Mouse (Mus musculus) brain, embryonic 18.5 days (tissue): Measurements from ENCODE around the gene Dclk2.

Experiments
- DNase-seq: peaks from one replicate; pipeline ENCODE4 v3.0.0-alpha.2; 2012; ENCODE audit warnings: low read depth, low spot score

The Dclk2 gene

DNA sequence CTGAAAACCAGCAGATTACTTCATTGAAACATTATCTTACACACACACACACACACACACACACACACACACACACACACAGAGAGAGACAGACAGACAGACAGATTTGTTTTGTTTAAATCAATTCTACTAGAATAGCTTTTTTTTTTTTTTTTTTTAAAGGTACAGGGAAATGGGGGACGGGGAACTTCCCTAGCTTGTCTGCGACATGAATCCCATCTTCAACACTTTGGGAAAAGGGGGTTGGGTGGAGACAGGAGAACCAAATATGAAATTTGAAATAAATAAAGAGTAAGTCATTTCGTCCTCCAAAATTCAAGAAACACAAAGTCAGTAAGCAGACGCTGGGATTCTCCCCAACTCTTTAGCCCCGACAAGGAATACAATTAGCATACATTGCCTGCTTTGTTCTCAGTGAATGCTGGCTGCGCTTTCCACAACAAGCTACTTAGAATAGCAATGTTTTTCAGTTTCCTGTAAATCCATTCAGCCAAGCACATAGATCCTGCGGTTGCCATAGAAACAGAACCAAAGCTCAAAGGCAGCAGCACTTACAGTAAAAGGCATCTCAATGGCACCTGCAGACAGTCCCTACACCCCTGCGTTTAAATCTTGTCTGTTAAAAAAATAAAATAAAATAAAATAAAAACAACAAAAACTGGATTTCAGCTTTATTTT is 75.7 kb downstream of the Dclk2 start:
- peak; percentile 85 for DNase-seq

DNA sequence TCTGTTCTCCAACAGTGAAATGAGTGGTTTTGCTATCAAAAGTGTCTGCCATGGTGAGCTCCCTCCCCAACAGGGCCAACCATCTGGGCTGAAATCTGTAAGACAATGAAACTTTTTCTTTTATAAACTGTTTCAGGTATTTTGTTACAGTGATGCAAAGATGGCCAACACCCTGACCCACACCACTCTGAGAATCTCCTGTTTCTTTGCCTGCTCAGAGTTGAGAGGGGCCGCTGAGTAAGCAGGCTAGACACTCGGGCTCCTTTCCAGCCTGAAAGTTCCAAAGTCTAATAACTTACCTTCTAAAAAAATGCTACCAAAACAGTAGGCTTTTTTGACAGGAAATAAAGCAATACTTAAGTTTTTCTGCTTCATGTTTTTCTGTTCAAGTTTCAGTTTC is 78.2 kb downstream of the Dclk2 start:
- no peak for DNase-seq

GRCm38 (mm10) chr3:86839606-86840005 is 81.0 kb downstream of the Dclk2 start:
- no peak for DNase-seq

GRCm38 (mm10) chr3:86837386-86837785 is 83.3 kb downstream of the Dclk2 start:
- no peak for DNase-seq

DNA sequence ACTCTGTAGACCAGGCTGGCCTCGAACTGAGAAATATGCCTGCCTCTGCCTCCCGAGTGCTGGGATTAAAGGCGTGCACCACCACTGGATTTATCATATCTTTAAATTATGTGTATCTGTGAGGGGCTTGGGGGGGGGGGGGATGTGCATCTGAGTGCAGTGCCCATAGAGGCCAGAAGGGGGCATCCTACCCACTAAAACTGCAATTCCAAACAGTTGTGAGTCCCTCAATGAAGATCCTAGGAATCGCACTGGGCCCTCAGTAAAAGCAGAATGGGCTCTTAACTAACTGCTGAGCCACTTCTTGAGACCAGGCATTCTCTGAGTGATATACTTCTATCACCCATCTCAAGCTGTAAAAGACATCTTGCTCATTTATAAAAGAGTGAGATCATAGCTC is 85.5 kb downstream of the Dclk2 start:
- no peak for DNase-seq

GRCm38 (mm10) chr3:86834341-86834740 is 86.3 kb downstream of the Dclk2 start:
- no peak for DNase-seq

DNA sequence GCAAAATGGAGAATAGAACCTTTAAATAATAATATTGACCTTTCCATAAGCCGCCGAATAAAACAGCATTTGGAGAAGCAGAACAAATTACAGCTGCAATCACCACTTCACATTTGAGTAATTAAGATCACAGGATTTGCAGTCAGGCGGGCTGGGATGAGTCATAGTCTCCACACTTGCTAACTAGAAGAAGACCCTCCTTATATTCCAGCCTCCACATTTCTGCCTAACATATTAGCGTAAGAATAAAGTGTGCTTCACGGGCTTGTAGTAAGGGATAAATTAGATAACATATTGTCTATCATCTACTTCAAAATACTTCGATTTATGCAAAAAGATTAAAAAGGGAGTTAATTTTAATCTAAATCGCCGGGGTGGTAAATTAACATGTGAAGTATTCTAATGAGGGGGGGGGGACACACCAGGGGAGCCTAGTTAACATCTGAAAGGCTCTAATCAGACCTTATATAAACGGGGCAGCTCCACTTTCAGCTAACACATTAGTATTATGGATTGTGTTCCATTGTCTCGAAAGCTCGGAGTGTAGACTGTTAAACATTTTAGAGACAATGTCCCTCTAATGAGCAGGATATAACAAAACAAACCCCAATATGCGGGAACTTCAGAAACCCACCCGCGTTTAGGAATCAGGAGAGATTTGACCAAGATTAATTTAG is 87.9 kb downstream of the Dclk2 start:
- no peak for DNase-seq

DNA sequence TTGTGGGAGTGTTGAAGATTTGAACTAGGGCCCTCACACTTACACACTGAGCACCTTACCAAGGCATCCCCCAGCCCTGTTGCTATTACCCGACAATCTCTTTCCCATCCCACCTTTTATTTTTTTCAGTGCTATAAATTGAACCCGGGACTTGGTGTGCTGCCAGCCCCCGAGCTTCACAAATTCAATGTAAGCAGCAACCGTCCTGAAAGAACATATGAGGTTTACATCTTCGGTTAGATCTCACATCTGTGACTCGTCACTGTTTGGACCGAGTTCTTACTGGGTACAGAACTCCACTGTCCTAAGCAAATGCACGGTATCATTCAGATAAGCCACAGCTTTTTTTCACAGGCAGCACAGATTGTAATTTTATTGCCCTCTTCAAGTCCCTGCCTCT is 88.5 kb downstream of the Dclk2 start:
- DNase-seq = no peak

- DNase-seq = no peak
Measured at GRCm38 (mm10) chr3:86827506-86827905, 93.1 kb downstream of the Dclk2 start.

- DNase-seq = no peak
Measured at GRCm38 (mm10) chr3:86821383-86821782, 99.3 kb downstream of the Dclk2 start.

DNA sequence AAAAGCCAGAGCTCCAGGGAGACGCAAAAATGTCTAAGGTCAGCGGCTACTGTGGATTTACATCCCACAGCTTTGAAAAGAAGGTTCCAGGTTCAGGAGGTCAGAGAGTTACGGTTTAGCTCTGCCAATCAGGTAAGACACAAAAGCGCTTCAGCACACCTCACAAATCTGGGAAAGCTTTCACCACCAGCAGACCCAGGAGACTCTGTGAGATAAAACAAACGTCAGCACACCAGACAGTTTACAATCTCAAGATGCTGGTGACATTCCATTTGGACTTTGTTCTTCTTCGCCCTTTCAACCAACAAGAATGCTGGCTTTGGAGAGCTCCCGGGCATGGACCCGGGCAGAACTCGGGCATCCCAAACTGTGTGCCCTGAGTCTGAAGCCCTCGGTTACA is 100.3 kb downstream of the Dclk2 start:
- DNase-seq = no peak

GRCm38 (mm10) chr3:86819372-86819771 is 101.3 kb downstream of the Dclk2 start:
- no peak for DNase-seq

GRCm38 (mm10) chr3:86818001-86818585 is 102.6 kb downstream of the Dclk2 start:
- DNase-seq = no peak

DNA sequence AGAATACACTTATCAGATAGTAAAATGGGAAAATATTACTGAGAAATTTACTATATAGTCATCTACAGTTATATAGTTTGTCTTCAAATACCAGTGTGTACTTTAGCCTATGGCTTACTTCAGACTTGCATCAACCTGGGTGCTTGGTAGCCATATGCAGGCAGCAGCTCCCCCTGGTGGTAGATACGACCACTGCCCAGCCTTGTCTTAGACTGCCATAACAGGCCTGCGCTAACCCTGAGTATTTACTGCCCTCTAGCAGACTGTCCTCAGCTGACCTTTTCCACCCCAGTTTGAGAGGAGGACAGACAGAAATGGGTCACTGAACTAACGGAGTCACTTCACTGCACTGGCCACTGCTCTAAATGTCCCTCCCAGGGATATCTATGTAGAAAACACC is 108.0 kb downstream of the Dclk2 start:
- no peak for DNase-seq

DNA sequence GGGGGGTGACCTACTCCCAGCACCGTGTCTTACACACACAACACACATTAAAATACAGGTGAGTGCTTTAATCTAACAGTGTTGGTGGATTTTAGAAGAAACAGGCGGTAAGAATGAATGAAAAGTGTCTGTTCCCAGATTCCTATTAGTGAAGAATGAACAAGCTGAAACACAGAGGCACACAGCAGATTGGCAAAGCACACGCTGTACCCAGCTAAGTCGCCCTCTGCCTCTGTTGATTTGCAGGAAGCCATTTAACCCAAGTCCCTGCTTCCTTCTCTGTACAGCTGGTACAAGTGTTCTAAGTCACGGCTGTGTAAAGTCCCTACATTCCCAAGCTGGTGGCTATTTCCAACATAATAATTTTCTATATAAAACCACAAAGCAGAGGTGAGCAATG is 109.7 kb downstream of the Dclk2 start:
- DNase-seq = no peak

DNA sequence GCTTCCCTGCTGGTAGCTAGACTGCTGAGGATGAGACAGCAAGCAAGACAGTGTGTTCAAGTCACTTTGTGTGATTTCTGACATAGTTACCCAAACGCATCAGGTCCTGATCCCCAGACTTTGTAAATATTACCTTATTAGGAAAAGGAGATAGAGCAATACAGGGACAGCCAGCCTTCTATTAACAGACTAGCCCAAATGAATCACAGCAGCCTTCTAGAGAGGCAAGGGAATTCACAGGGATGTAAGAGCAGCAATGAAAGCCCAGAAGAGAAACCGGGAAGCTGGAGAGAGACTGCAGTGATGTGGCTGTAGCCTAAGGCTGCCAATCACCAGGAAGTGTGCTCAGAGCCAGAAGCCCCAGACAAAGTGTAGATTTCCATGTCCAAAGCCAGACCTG is 111.0 kb downstream of the Dclk2 start:
- no peak for DNase-seq

DNA sequence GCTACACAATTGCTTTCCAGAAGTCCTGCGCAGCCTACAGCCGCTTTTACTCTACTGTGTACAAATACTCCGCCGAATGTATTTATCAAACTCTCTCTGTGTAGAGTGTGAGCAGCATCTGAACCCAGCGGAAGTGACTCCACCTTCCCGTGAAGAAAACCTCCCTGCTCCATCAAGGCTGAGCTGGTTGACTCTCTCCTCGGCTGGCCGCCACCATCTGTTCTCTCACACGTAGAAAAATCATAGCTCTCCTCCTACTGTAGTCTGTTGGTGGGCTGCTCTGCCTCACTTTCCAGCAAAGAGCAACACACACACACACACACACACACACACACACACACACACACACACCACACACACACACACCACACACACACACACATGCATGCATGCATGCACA is 111.5 kb downstream of the Dclk2 start:
- DNase-seq = no peak

DNA sequence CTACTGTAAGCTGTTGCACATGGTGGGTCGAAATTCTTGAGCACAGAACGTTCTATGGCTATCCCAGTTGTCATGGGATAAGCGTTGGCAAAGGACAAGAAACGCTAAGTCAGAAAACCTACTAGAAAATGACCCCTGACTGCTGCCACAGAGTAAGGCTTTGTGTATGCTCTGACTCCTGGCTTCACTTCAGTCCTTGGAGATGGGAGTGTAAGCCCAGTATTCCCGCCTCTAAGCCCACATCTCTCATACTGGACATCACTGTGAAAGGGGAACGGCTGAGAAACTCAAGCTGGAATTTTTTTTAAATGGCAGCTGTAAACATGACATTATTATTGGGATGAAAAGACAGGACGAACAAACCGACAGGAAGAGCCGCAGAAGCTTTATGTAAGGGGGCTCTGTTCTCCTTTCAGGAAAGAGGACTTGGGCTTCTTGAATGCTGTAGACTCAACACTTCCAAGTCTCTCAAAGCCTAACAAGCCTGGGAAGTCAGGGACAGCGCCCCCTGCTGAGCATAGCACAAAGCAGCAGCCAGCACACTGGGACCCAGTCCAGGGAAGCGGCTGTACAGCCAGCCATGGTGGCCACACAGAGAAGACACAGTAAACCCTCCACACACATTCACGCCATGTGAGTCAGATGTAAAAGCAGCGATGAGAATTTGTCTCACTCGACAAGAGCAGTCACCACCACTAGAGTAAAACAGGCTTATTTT is 112.7 kb downstream of the Dclk2 start:
- no peak for DNase-seq

DNA sequence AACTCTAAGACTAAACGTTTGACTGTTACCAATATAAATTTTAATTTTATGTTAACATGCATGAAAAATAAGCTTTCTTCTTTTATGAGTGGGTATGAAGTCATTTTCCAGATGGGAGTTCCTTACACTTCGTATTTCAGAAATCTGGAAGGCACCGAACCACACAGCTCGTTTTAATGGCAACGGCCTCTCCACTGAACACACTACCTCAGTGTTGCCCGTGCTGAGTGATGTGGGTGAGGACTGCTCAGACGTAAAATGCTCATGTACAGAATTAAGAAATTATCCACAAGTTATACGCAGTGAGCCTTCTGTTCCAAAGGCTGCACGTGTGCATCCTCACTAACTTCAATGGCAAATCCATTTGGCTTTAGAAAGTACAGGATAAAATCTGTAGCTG is 113.8 kb downstream of the Dclk2 start:
- DNase-seq = no peak

- no peak for DNase-seq
Measured at GRCm38 (mm10) chr3:86804265-86804664, 116.4 kb downstream of the Dclk2 start.

DNA sequence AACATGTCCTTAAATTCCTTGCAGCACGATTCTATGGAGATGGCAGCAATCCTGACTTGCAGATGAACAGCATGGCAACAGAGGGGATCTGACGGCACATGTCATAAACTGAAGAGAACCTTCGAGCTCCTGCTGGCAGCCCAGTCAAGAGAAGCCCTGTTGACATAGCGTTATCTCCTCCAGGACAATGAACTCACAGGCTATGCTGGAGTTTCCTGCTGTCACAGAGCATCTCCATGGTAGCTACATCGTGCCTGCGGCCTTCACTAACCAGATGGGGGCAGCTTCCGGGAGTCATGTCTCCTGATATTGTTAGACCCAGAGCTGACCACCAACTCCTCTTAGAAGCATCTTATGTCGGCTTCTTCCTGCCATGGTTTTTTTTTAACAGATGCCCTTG is 117.8 kb downstream of the Dclk2 start:
- DNase-seq = no peak

DNA sequence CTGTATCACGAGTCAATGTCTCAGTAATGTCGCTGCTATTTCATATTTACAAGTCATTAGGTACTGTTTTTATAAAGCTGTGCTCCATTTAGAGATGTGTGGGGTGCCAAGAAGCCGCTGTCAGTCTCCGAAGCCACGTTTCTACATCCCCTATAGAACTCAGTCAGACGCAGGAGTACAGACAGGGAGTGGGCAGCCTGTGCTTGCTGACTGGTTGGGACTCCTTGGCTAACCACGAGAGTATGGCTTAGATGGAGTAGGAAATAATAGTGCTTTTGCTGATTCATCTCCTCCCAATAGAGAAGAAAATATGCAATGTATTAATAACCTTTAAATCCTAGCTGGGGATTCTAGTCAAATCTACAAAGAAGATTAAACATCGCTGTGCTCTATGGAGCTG is 119.8 kb downstream of the Dclk2 start:
- no peak for DNase-seq

DNA sequence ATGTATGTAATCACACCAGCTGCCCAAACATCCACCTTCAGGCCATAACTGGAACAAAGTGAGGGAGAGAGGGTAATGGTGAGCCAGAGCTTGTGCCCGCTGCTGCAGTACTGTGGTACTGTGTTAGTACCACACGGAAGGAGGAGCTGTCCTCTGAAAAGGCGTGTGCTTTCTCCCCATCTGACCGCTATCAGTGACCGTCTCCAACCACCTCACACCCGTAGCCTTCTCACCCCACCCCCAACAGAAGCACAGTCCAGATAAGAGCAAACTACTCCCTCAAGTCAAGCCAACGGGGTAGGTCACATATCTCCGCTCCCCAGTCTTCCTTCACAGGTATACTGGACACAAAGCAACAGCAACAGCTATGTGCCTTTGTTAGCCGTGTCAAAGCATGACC is 121.6 kb downstream of the Dclk2 start:
- DNase-seq = no peak
